Mouse (Mus musculus): ENCODE results near the gene Scnm1. TPM values are rescaled to one million over a fixed set of nuclear protein-coding genes. Genes with fewer than 3 reads are reported as not detected.
"Not testable (repeated sequence)": the region's sequence is repeated elsewhere in the genome, so short reads cannot be mapped to it uniquely, and the experiment has no call there.

Scnm1 gene
- polyA plus RNA-seq, 1 experiment from 2014 or later: 80.7 TPM

DNA sequence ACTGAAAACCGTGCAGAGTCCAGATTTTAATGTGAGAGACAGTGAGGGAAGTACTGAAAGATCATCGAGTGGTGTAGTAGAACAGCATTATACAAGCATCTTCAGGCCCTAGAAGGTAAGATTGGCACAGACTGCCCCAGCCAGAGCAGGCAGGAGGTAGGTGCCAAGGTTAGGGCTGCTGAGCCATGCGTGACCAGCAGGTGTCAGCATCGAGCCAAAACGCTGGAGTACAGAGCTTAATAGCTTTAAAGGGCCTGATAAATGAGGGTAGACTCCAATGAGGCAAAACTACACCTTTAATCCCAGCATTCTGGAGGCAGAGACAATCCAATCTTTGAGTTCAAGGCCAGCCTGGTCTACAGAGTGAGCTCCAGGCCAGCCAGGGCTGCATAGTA, 8.8 kb upstream of the Scnm1 start:
- WGBS: 6% methylated on average over 5 of the region's 5 CpGs
- no peaks in the 10 kb centered on the region for H3K9me3 ChIP-seq
- H3K27me3 ChIP-seq: no peaks in the 10 kb centered on the region
- no peaks in the 10 kb centered on the region for H3K4me1 ChIP-seq (replicated peaks)
- H3K4me3 ChIP-seq (replicated peaks): no peak overlapping the region
- peaks cover 28% of the 10 kb centered on the region for H3K36me3 ChIP-seq
- no peak overlapping the region for H3K9ac ChIP-seq (replicated peaks)
- no peak overlapping the region for H3K27ac ChIP-seq
- ATAC-seq (ENCODE audit: insufficient number of reproducible peaks, insufficient read depth, low FRiP score, low TSS enrichment, low read depth): peak; percentile 67; the same call in 1 of the 2 replicates
- no peak overlapping the region for H3K4me2 ChIP-seq

DNA sequence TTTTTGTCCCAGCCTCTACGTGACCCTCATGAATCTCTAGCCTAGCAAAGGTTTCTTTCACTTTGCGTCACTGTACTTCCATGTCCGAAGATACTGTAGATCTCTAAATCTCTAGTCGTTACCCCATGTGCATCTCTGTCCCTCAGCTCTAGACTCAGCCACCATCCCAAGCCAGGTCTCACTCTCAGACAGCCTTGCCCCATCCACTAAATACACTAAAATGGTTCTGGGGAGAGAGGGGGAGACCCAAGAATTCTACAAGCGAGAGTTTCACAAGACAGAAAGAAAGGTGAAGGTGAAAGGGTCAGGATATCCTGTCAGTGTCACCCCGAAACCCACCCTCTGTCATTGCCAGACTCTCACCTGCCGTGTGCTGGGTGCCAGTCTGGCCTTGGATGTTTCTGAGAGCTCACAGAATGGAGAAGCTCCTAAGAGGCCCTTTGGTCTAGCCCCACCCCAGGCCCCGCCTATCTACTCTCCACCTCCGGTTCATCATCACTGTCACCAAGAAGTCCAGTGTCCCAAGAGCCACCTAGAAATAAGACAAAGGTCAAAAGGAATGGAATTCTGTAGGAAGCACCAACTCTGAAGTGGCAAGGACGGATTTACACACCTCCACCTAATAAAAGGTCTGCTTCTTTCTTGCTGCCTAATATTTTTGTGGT, 8.3 kb upstream of the Scnm1 start, which contains the start of gene Tnfaip8l2:
Gene Tnfaip8l2, minus strand, starts transcription at position 409 of the 665 bp plus-strand sequence.
- no peaks in the 10 kb centered on the region for H3K4me1 ChIP-seq (replicated peaks)
- WGBS: 85% methylated on average over 10 of the region's 10 CpGs

DNA sequence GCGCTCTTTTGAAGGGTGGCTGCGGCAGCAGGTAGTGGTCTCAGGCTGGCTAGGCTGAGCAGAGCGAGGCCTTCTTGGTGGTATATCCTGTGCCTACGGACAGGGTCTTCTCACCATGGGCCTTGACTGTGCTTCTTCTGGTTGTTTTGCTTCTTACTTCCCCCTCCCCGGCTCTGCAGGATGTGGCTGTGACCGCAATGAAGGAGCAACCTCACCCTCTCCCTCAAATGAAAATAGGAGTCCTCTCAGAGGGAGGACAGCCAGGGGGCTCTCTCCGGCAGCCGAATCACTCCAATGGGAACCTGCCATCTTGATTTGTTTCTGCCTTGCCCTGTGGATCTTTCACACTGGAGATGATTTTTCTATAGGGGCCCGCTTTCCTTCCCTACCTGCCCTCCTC, 7.7 kb upstream of the Scnm1 start:
- Histone ChIP-seq H3K27me3 (no peaks in the 10 kb centered on the region), H3K4me1 (replicated peaks) (no peaks in the 10 kb centered on the region), H3K27ac (no peak overlapping the region), H3K4me2 (no peak overlapping the region), H3K9ac (replicated peaks) (no peak overlapping the region), H3K36me3 (peaks cover 28% of the 10 kb centered on the region), H3K9me3 (no peaks in the 10 kb centered on the region), H3K4me3 (replicated peaks) (no peak overlapping the region)
- WGBS: 90% methylated on average over 9 of the region's 9 CpGs
- ATAC-seq (ENCODE audit: insufficient number of reproducible peaks, insufficient read depth, low FRiP score, low TSS enrichment, low read depth): no peak

More for the DNA sequence above, 8.3 kb upstream of the Scnm1 start, which contains the start of gene Tnfaip8l2:
- no peaks in the 10 kb centered on the region for H3K9me3 ChIP-seq
- H3K4me2 ChIP-seq: no peak within 1 kb of the TSS
- H3K27me3 ChIP-seq: no peaks in the 10 kb centered on the region
- H3K9ac ChIP-seq (replicated peaks): no peak within 1 kb of the TSS
- H3K27ac ChIP-seq: no peak within 1 kb of the TSS
- H3K36me3 ChIP-seq: peaks cover 28% of the 10 kb centered on the region
- no peak for ATAC-seq (ENCODE audit: insufficient number of reproducible peaks, insufficient read depth, low FRiP score, low TSS enrichment, low read depth)
- H3K4me3 ChIP-seq (replicated peaks): no peak within 1 kb of the TSS

DNA sequence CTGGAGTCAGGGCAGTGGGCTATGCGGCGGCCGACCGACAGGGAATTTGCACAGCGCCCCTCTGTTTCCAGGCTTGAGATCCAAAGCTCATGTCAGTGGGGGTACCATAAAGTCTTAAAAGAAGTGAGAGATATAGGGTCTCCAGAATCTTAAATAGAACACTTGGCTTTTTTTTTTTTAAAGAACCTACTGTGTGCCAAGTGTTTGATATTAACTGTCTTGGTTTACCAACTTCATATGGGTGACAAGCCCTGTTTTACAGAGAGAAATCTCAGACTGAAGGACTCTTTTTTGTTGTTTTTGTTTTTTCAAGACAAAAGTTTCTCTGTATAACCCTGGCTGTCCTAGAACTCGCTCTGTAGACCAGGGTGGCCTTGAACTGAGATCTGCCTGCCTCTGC, 7.0 kb upstream of the Scnm1 start:
- H3K27ac ChIP-seq: no peak overlapping the region
- H3K36me3 ChIP-seq: peaks cover 28% of the 10 kb centered on the region
- H3K4me3 ChIP-seq (replicated peaks): no peak overlapping the region
- peaks cover 1% of the 10 kb centered on the region; the same call in 1 of the 2 replicates for H3K4me1 ChIP-seq (replicated peaks)
- H3K4me2 ChIP-seq: no peak overlapping the region
- WGBS: 91% methylated on average over 6 of the region's 6 CpGs
- H3K9ac ChIP-seq (replicated peaks): no peak overlapping the region
- no peaks in the 10 kb centered on the region for H3K9me3 ChIP-seq
- ATAC-seq (ENCODE audit: insufficient number of reproducible peaks, insufficient read depth, low FRiP score, low TSS enrichment, low read depth): no peak
- H3K27me3 ChIP-seq: no peaks in the 10 kb centered on the region

DNA sequence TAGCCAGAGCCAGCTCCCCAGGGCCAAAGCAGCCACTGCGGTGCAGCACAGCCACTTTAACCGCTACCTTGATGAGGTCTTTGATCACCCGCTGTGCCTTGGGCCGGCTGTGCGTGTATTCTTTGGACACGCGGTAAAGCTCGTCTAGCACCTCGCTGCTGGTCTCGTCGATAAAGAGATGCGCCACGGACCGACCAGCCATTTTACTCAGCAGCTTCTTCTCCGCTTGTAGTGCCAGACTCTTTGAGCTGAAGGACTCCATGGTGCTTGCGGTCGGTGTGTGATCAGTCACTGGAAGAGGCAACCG, 6.4 kb upstream of the Scnm1 start:
- no peak for ATAC-seq (ENCODE audit: insufficient number of reproducible peaks, insufficient read depth, low FRiP score, low TSS enrichment, low read depth)
- peaks cover 28% of the 10 kb centered on the region for H3K36me3 ChIP-seq
- no peak overlapping the region for H3K9ac ChIP-seq (replicated peaks)
- H3K4me2 ChIP-seq: no peak overlapping the region
- no peaks in the 10 kb centered on the region for H3K27me3 ChIP-seq
- no peaks in the 10 kb centered on the region for H3K9me3 ChIP-seq
- H3K4me3 ChIP-seq (replicated peaks): no peak overlapping the region
- H3K27ac ChIP-seq: no peak overlapping the region
- H3K4me1 ChIP-seq (replicated peaks): peaks cover 7% of the 10 kb centered on the region
- 54% methylated on average over 18 of the region's 18 CpGs for WGBS

DNA sequence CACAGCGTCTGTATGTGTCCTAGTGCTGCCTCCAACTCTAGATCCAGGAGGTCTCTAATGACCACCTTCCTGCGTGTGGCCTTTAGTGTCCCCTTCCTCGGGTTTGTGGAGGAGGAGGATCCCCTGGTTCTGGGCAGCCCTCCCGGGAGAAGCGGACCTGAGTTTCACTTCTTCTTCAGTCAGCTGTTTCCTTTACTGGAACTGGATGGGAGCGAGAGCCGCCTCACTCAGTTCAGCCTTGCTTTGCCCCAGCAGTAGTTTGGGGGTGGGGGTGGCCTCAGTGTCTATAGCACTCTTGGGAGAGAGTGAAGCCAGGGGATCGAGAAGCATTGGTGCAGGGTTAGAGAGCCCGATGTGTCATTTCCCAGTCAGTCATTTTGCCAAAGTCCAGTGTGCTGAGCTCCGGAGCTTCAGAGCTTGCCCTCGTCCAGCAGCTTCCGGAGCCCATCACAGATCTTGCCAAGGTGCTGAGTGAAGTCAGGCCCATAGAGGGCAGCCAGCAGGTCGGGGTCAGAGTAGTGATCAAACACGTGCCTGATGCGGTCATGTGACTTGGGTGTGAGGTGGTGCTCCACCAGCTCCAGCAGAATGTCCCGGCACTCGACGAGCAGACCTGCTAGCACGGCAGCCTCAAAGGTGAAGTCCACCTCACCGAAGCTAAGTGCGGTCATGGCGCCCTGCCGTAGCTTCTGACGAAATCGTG, 5.9 kb upstream of the Scnm1 start:
- peaks cover 28% of the 10 kb centered on the region for H3K36me3 ChIP-seq
- 68% methylated on average over 25 of the region's 25 CpGs for WGBS
- no peaks in the 10 kb centered on the region for H3K27me3 ChIP-seq
- no peak overlapping the region for H3K4me2 ChIP-seq
- no peak overlapping the region for H3K27ac ChIP-seq
- no peaks in the 10 kb centered on the region for H3K9me3 ChIP-seq
- ATAC-seq (ENCODE audit: insufficient number of reproducible peaks, insufficient read depth, low FRiP score, low TSS enrichment, low read depth): no peak
- H3K9ac ChIP-seq (replicated peaks): no peak overlapping the region
- peaks cover 11% of the 10 kb centered on the region for H3K4me1 ChIP-seq (replicated peaks)
- H3K4me3 ChIP-seq (replicated peaks): no peak overlapping the region

DNA sequence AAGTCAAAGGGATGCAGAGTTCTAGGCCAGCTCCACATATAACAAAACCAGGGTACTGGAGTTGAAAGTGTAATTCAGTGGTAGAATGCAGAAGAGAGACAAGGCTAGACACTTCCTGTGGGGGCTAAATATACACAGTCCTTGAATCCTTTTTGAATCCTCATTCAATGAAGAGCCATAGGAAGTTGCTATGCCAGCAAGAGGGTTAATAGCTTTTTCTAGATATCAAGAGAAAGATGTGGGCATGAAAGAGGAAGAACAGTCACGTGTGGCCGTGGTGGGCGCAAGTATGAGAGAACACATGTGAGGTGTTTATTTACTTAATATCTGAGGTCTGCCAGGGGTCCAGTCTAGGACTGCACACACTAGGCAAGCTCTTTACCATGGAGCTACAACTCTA, 2.5 kb upstream of the Scnm1 start:
- H3K9me3 ChIP-seq: 0 out of 2 replicates have a peak, but pooled peaks cover 4% of the 10 kb centered on the region
- H3K9ac ChIP-seq (replicated peaks): no peak overlapping the region
- no peaks in the 10 kb centered on the region for H3K27me3 ChIP-seq
- ATAC-seq (ENCODE audit: insufficient number of reproducible peaks, insufficient read depth, low FRiP score, low TSS enrichment, low read depth): no peak
- WGBS: 91% methylated on average over 3 of the region's 3 CpGs
- peaks cover 34% of the 10 kb centered on the region for H3K36me3 ChIP-seq
- H3K4me3 ChIP-seq (replicated peaks): no peak overlapping the region
- peak overlapping the region; percentile 59; the same call in 1 of the 2 replicates for H3K4me2 ChIP-seq
- H3K4me1 ChIP-seq (replicated peaks): peaks cover 16% of the 10 kb centered on the region
- no peak overlapping the region for H3K27ac ChIP-seq

DNA sequence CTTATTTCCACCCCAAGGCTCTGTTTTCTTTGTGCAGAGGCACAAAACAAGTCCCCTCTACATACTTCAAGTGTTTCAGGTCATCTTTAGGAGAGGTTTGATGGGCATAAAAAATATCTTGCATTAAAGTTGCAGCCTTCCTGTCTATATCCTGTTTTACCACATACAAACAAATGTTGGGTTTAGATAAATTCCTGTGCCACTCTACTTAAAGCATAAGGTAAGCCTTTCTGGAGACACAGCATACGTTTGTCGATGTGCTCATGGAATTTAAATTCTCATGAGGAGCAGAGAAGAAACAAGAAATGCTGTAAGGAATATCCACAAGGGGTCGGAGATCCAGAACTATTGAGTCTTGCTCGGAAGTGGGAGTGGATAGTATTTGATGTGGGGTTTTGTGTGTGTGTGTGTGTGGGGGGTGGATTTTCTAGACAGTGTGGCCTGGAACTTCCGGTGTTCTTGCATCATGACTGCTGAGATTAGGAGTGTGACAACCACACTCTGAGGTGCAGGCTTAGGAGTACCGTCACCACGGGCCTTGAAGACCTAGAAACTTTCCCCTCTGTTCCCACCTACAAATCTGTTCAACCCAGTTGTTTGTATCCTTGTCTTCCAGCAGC, 1.7 kb upstream of the Scnm1 start:
- no peak for ATAC-seq (ENCODE audit: insufficient number of reproducible peaks, insufficient read depth, low FRiP score, low TSS enrichment, low read depth)
- 0 out of 2 replicates have a peak, but pooled peaks cover 4% of the 10 kb centered on the region for H3K9me3 ChIP-seq
- 86% methylated on average over 7 of the region's 7 CpGs for WGBS
- H3K36me3 ChIP-seq: peaks cover 31% of the 10 kb centered on the region
- H3K4me2 ChIP-seq: peak overlapping the region; percentile 59
- H3K27ac ChIP-seq: no peak overlapping the region
- H3K27me3 ChIP-seq: no peaks in the 10 kb centered on the region
- H3K9ac ChIP-seq (replicated peaks): no peak overlapping the region
- peaks cover 16% of the 10 kb centered on the region for H3K4me1 ChIP-seq (replicated peaks)
- H3K4me3 ChIP-seq (replicated peaks): peak overlapping the region; percentile 35; the same call in 1 of the 2 replicates

DNA sequence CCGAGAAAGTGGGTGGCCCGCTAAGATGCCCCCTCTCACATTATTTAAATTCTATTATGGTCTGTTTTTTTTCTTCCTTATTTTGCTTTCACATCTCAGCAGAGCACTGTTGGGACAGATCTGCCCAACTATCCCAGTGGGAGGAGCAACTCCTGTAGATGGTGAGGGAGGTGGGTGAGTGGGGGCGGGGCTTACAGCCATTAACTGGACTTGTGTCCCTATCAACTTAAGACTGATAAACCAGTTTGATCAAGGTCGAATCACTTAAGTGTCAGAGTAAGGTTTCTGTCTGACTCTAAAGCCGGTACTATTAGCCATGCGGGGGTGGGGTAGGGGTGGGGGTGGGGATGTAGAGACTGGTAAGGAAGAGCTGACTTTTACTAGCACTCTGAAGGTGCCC, 1.2 kb upstream of the Scnm1 start:
- Histone ChIP-seq H3K4me3 (replicated peaks) (peak overlapping the region; percentile 35), H3K27ac (no peak overlapping the region), H3K27me3 (no peaks in the 10 kb centered on the region), H3K9me3 (0 out of 2 replicates have a peak, but pooled peaks cover 4% of the 10 kb centered on the region), H3K4me2 (peak overlapping the region; percentile 59), H3K4me1 (replicated peaks) (peaks cover 16% of the 10 kb centered on the region), H3K9ac (replicated peaks) (0 out of 2 replicates have a peak overlapping the region, but pooled peaks have one; percentile 40), H3K36me3 (peaks cover 30% of the 10 kb centered on the region)
- 28% methylated on average over 6 of the region's 6 CpGs for WGBS
- no peak for ATAC-seq (ENCODE audit: insufficient number of reproducible peaks, insufficient read depth, low FRiP score, low TSS enrichment, low read depth)

DNA sequence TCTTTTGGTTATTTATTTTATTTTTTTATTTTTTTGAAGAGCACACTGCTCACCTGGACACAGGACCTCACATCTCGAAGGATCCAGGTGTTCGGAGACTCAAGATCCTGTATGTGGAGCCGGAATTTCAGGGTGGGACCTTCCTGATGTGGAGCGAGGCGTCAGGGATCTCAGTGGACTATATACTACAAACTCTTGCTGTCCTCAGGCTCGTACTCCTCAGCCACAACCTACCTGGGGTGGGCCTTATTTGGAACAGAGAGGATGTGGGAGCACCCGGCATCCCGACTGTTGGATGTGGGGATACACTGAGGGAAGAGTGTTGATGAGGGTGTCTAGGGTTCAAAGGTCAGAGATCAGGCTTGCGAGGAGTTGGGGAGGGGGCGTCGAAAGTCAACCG, 322 bp upstream of the Scnm1 start:
- not testable (repeated sequence) for H3K27me3 ChIP-seq; H3K9ac ChIP-seq (replicated peaks); H3K4me2 ChIP-seq; H3K27ac ChIP-seq; H3K9me3 ChIP-seq
- Histone ChIP-seq H3K36me3 (peaks cover 29% of the 10 kb centered on the region), H3K4me3 (replicated peaks) (peak overlapping the region; percentile 65), H3K4me1 (replicated peaks) (peaks cover 22% of the 10 kb centered on the region)
- ATAC-seq (ENCODE audit: insufficient number of reproducible peaks, insufficient read depth, low FRiP score, low TSS enrichment, low read depth): peak; percentile 48
- no CpG with 5 or more reads among the region's 12 CpGs for WGBS

DNA sequence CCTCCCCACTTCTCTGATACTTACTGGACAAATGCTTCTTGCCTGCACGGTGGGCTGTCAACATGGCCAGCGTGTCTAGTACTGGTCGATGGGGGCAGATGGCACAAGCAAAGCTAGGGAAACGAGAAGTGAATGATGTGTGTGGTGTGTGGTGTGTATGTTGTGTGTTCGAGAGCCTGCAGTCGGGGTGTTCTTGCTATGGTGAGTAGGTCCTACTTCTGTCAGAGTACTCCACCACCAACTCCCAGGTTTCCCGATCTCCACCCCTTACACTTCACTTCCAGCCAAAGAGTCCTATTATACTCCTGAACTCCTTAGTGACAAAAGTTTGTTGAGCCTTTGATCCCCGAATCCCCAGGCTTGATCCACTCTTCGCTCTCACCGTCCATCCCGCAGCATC, 635 bp downstream of the Scnm1 start:
- Histone ChIP-seq H3K4me1 (replicated peaks) (peaks cover 23% of the 10 kb centered on the region), H3K36me3 (peaks cover 38% of the 10 kb centered on the region), H3K4me3 (replicated peaks) (peak overlapping the region; percentile 65), H3K9ac (replicated peaks) (peak overlapping the region; percentile 75), H3K27ac (peak overlapping the region; percentile 78), H3K27me3 (no peaks in the 10 kb centered on the region), H3K4me2 (peak overlapping the region; percentile 86), H3K9me3 (0 out of 2 replicates have a peak, but pooled peaks cover 4% of the 10 kb centered on the region)
- WGBS: 62% methylated on average over 11 of the region's 11 CpGs
- no peak for ATAC-seq (ENCODE audit: insufficient number of reproducible peaks, insufficient read depth, low FRiP score, low TSS enrichment, low read depth)
